Mouse (Mus musculus): ENCODE measurements around the gene Eva1b. TPM values are rescaled to one million over a fixed set of nuclear protein-coding genes. Genes with fewer than 3 reads are reported as not detected.
"Not testable (repeated sequence)": the region's sequence is repeated elsewhere in the genome, so short reads cannot be mapped to it uniquely, and the experiment has no call there.

Eva1b gene
- total RNA-seq, 2 experiments from 2014 or later: 4.1 to 4.4 TPM

GRCm38 (mm10) chr4:126150297-126150948 is 2.9 kb downstream of the Eva1b start:
- intact Hi-C loops (cut with DNase I): no loop called here
- no peak for DNase-seq (ENCODE audit: low spot score in 2 of 2)

GRCm38 (mm10) chr4:126150949-126151320 is 3.4 kb downstream of the Eva1b start:
- no peak for DNase-seq (ENCODE audit: low spot score in 2 of 2)
- intact Hi-C loops (cut with DNase I): no loop called here

DNA sequence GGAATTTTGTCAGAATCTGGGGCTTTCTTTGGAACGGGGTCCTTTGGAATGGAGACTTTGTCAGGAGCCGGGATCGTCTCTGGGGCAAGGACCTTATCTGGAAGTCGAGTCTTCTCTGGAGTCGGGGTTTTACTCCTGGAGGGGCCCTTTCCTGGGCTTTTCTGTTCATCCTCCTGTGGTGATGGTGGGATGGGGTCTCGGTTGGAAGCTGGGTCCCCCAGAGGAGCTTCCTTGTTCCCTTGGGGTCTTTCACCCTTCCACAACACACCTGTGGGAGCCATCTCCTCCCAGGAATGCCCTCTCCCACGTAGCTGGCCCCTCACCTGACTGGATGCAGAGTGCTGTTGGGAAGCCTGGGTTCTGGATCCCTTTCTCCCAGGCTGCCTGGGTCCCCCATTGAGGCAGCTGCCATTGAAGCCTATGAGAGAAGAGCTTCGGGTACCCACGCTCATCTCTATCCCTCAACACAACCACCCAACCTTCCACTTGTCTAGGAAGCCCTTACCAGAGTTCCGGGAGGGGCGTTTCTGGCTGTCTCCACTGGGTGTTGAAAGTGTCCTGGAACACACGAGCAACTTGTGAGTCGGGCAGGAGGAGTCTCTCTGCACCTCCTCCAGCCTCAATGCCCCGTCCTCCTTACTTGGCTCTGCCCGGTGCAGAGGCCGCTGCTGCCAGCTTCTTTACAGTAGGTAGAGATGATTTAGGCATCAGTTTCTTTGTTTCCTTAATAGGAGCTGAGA is 4.3 kb downstream of the Eva1b start:
- no peak for DNase-seq (ENCODE audit: low spot score in 2 of 2)
- intact Hi-C loops (cut with DNase I): no loop called here

DNA sequence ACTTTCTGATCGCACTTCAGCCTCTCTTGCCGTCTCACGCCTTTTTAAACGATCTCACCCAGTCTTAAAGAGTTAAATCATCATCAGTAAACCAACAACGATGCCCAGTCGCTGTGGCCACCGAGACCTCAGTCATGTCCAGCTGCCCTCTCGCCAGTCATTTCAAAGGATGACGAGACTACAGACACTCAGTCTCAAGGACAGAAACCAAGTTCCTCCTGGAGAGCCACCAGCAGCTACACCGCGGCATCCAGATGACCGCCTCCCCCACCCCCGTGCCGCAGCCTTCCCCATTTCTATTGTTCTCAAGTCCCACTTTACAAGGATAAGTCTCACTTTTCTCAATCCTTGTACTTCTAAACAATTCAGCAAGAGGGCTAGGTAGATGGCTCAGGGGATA is 5.3 kb downstream of the Eva1b start:
- intact Hi-C loops (cut with DNase I): no loop called here
- no peak for DNase-seq (ENCODE audit: low spot score in 2 of 2)

DNA sequence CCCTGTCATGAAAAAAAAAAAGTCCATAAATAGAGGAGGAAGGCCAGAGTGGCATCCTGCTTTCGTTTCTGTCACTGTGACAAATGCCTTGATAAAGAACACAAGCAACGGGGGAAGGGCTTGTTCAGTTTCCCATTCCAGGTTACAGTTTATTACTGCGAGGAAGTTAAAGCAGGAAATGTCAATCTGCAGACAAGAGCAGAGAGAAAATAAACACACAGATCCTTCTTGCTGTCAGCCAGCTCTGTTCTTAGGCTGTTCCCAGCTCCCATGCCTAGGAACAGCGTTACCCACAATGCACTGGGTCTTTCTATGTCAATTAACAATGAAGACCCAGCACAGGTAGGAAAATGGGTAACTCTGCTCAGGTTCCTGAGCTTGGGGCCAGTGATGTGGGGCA is 7.6 kb downstream of the Eva1b start:
- DNase-seq (ENCODE audit: low spot score in 2 of 2): no peak
- intact Hi-C loops (cut with DNase I): loop anchor here (5.0 kb wide), 1 partner anchor 68 kb away; no protein-coding TSS in a partner anchor

GRCm38 (mm10) chr4:126155869-126156268 is 8.3 kb downstream of the Eva1b start:
- intact Hi-C loops (cut with DNase I): loop anchor here (5.0 kb wide), 1 partner anchor 69 kb away; no protein-coding TSS in a partner anchor
- no peak for DNase-seq (ENCODE audit: low spot score in 2 of 2)

DNA sequence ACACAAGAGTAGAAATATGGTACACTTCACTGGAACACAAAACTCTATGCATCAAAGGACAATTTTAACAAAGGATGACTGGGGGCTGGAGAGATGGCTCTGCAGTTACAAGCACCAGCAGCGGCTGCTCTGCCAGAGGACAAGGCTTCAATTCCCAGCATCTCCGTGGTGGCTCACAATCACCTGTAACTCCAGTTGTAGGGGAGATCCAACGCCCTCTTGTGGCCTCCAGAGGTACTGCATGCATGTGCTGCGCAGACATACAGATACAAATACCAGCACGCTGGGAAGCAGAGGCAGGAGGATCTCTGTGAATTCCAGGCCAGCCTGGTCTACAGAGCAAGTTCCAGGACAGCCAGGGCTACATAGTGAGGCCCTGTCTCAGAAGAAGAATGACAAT is 9.1 kb downstream of the Eva1b start:
- DNase-seq (ENCODE audit: low spot score in 2 of 2): no peak
- intact Hi-C loops (cut with DNase I): loop anchor here (5.0 kb wide), 1 partner anchor 69 kb away; no protein-coding TSS in a partner anchor

- DNase-seq (ENCODE audit: low spot score in 2 of 2): no peak
- intact Hi-C loops (cut with DNase I): loop anchor here (5.0 kb wide), 1 partner anchor 70 kb away; no protein-coding TSS in a partner anchor
Measured at GRCm38 (mm10) chr4:126157562-126157961, 10.0 kb downstream of the Eva1b start.

DNA sequence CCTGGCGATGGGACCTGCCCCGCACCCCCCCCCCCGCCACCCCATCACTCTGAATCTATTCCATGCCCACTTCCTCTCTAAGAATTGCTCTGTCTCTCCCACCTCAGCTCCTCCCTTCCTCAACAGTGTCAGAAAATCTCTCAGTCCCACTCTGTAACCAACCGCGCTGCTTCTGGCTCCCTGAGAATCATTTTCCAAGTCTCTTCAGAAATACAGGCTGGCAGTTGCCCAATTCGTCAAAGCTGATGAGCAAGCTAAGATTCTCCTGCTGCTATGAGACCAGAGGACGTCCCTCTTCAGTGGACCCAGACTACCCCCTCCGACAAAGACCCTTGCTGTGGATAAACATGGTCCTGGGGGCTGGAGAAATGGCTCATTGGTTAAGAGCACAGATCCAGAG is 11.9 kb downstream of the Eva1b start:
- DNase-seq (ENCODE audit: low spot score in 2 of 2): peak in 1 of 2 experiments; percentile 70
- intact Hi-C loops (cut with DNase I): loop anchor here (5.0 kb wide), 1 partner anchor 72 kb away; no protein-coding TSS in a partner anchor

- intact Hi-C loops (cut with DNase I): no loop called here
- no peak for DNase-seq (ENCODE audit: low spot score in 2 of 2)
Measured at GRCm38 (mm10) chr4:126160981-126161380, 13.4 kb downstream of the Eva1b start.

DNA sequence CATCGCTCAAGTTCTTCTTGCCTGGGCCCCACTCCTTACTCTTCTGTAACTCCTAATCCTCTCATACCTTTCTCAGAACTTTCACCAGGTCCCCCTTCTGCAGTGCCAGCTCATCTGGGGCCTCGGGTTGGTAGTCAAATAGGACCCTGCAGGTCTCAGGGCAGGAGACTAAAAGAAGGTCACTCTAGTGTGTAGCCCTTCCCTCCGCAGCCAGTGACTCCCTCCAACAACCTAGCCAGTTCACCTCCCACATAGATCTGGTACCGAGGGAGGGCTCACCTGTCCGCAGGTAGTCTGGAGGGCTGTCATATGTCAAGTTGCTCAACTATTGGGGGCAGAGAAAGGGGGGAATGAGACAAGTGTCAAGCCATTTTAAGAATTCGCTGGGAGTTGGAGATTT is 13.9 kb downstream of the Eva1b start:
- DNase-seq (ENCODE audit: low spot score in 2 of 2): no peak
- intact Hi-C loops (cut with DNase I): no loop called here

- intact Hi-C loops (cut with DNase I): no loop called here
- DNase-seq (ENCODE audit: low spot score in 2 of 2): no peak
Measured at GRCm38 (mm10) chr4:126161986-126162385, 14.4 kb downstream of the Eva1b start.

DNA sequence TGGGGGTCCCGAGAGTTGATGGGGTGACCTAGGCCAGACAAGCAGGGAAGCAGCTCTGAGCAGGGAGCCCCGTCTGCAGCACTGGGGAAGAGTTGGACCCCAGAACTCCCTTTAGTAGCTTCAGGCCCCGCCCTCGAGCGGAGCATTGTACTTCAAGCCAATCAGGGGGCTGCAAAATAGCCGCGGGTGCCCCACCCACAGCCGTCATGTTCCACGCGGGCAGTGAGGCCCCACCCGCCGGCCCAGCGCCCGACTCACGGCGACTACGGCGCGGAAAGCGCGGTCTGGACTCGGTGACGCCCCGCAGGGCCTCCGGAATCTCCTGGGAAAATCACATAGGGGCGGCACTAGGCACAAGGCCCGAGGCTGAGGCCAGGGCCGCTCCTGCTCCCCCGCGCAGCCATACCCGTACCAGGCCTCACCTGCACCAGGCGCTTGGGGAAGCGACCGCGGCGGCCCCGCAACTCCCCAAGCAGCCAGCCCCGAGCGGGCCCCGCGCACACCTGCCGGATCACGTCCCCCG is 15.1 kb downstream of the Eva1b start:
- intact Hi-C loops (cut with DNase I): no loop called here
- peak; percentile 83 to 84 for DNase-seq (ENCODE audit: low spot score in 2 of 2)

GRCm38 (mm10) chr4:126163067-126163659 is 15.6 kb downstream of the Eva1b start, which contains the start of gene Sh3d21:
Sh3d21 (minus strand) TSS chr4:126163491.
- DNase-seq (ENCODE audit: low spot score in 2 of 2): no peak
- intact Hi-C loops (cut with DNase I): no loop called here

GRCm38 (mm10) chr4:126163685-126164084 is 16.1 kb downstream of the Eva1b start:
- intact Hi-C loops (cut with DNase I): no loop called here
- DNase-seq (ENCODE audit: low spot score in 2 of 2): no peak

GRCm38 (mm10) chr4:126165092-126165491 is 17.5 kb downstream of the Eva1b start:
- DNase-seq (ENCODE audit: low spot score in 2 of 2); intact Hi-C loops (cut with DNase I): not testable (repeated sequence)

DNA sequence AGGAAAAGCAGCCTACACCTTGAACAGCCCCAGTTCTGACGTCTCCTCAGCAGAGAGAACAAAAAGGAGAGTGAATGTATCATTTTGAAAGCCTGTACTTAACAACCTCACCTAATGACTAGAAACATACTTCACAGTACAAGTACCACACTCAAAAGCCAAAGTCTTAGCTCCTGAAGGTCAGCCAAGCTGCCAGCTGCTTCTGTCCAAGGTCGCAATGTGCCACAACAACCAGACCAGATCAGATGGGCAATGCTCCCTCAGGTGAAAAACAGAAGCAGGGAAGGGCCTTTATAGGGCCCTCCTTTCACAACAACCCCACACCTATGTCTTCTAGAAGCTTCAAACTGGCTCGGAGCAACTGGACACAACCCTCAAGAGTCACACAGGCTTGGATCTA is 18.5 kb downstream of the Eva1b start:
- intact Hi-C loops (cut with DNase I): no loop called here
- DNase-seq (ENCODE audit: low spot score in 2 of 2): no peak

GRCm38 (mm10) chr4:126168851-126169250 is 21.3 kb downstream of the Eva1b start:
- intact Hi-C loops (cut with DNase I): no loop called here

DNA sequence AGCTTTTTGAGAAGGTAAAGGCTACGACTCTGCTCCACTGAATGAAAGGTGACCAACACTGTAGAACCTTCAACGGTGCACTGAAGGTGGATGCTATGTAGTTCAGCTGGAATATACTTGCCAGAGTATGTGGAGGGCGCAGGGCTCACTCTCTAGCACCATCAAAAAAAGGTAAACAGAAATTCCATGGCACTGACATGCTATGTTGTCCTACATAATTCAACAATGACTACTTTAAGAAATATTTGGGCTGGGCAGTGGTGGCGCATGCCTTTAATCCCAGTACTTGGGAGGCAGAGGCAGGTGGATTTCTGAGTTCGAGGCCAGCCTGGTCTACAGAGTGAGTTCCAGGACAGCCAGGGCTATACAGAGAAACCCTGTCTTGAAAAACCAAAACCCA is 23.2 kb downstream of the Eva1b start:
- intact Hi-C loops (cut with DNase I); DNase-seq (ENCODE audit: low spot score in 2 of 2): not testable (repeated sequence)

More at GRCm38 (mm10) chr4:126168851-126169250, 21.3 kb downstream of the Eva1b start:
- no peak for DNase-seq (ENCODE audit: low spot score in 2 of 2)

- DNase-seq (ENCODE audit: low spot score in 2 of 2): no peak
- intact Hi-C loops (cut with DNase I): no loop called here
Measured at GRCm38 (mm10) chr4:126173800-126174199, 26.3 kb downstream of the Eva1b start.
